Mouse (Mus musculus): ENCODE data around the gene C2cd4d. TPM values are rescaled to one million over a fixed set of nuclear protein-coding genes. Genes with fewer than 3 reads are reported as not detected.

Gene C2cd4d
- polyA plus RNA-seq, 1 experiment, result 0.61 TPM

DNA sequence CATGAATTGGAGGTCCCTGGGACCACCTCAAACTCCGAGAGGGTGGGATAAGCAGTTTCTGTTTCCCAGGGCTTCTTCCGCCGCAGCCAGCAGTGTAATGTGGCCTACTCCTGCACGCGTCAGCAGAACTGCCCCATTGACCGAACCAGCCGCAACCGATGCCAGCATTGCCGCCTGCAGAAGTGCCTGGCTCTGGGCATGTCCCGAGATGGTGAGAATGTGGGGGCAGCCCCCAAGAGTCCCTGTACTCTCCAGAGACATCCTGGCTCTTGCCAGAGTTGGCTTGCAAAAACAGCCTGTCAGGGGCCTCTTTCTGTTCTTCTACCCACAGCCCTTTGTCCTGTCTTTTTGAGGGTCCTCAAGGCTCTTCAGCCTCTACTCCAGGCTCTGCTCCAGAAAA lies 25.2 kb downstream of the C2cd4d start:
- Histone ChIP-seq H3K4me1 (ENCODE audit: control insufficient read depth, insufficient read depth, low read length) (no peaks in the 10 kb centered on the region), H3K27ac (ENCODE audit: insufficient read depth, low read length) (no peak overlapping the region), H3K4me3 (ENCODE audit: insufficient read depth, low read length) (no peak overlapping the region)
- TF ChIP-seq POLR2A (IDR thresholded peaks at IDR 0.05; ENCODE audit: extremely low read depth, insufficient read depth, low read length) (no peak), CTCF (IDR thresholded peaks at IDR 0.05; ENCODE audit: extremely low read depth, insufficient read depth, low read length) (no peak)

DNA sequence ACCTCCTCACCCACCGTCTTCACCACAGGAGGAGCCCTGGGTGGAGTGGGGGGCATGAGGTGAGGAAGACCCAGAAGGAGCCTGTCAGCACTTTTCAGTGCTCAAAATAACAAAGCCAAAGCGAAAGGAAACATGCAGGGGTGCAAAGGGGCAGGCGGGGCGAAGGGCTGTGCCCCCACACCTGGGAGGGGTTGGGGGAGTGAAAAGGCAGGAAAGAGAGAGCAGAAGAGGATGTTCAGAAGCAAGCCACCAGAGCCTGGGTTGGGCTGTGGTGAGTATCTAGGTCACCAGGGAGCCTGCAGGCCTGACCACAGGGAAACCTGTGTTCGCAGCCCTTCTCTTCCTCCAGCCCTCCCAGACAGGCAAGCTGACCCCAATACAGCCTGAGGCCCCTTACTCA lies 25.8 kb downstream of the C2cd4d start:
- H3K27ac ChIP-seq (ENCODE audit: insufficient read depth, low read length), result no peak overlapping the region
- no peak overlapping the region for H3K4me3 ChIP-seq (ENCODE audit: insufficient read depth, low read length)
- no peak for TF ChIP-seq POLR2A (IDR thresholded peaks at IDR 0.05; ENCODE audit: extremely low read depth, insufficient read depth, low read length)
- TF ChIP-seq CTCF (IDR thresholded peaks at IDR 0.05; ENCODE audit: extremely low read depth, insufficient read depth, low read length), result no peak
- H3K4me1 ChIP-seq (ENCODE audit: control insufficient read depth, insufficient read depth, low read length), result no peaks in the 10 kb centered on the region

DNA sequence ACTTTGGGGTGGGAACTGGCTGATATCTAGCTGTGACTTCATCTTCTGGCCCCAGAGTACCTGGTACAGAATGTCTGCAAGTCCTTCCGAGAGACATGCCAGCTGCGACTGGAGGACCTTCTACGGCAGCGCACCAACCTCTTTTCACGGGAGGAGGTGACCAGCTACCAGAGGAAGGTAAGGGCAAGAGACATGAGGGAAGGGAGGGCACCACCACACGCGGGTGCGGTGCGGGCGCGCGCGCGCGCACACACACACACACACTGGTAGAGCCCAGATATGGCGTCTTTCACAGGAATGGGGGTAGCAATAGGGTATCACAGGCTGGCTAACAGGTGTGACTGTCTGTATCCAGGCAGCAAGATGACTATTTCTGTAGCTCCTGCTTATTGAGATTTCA lies 27.2 kb downstream of the C2cd4d start:
- TF ChIP-seq CTCF (IDR thresholded peaks at IDR 0.05; ENCODE audit: extremely low read depth, insufficient read depth, low read length) (no peak), POLR2A (IDR thresholded peaks at IDR 0.05; ENCODE audit: extremely low read depth, insufficient read depth, low read length) (no peak)
- no peaks in the 10 kb centered on the region for H3K4me1 ChIP-seq (ENCODE audit: control insufficient read depth, insufficient read depth, low read length)
- H3K4me3 ChIP-seq (ENCODE audit: insufficient read depth, low read length), result no peak overlapping the region
- no peak overlapping the region for H3K27ac ChIP-seq (ENCODE audit: insufficient read depth, low read length)

DNA sequence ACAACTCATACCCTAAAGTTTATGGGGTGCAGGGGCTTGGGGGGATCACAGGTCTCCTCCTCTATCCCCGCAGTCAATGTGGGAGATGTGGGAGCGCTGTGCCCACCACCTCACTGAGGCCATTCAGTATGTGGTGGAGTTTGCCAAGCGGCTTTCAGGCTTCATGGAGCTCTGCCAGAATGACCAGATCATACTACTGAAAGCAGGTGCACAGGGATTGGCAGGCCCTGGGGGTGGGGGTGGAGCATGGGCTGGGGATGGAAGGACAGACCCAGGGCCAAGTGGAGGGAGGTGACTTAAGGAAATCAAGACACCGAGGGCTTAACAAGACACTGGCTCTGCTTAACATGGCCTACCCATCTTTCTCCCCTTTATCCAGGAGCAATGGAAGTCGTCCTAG lies 28.8 kb downstream of the C2cd4d start:
- TF ChIP-seq CTCF (IDR thresholded peaks at IDR 0.05; ENCODE audit: extremely low read depth, insufficient read depth, low read length), result no peak
- no peak for TF ChIP-seq POLR2A (IDR thresholded peaks at IDR 0.05; ENCODE audit: extremely low read depth, insufficient read depth, low read length)
- H3K4me1 ChIP-seq (ENCODE audit: control insufficient read depth, insufficient read depth, low read length), result no peaks in the 10 kb centered on the region
- H3K27ac ChIP-seq (ENCODE audit: insufficient read depth, low read length), result no peak overlapping the region
- no peak overlapping the region for H3K4me3 ChIP-seq (ENCODE audit: insufficient read depth, low read length)

DNA sequence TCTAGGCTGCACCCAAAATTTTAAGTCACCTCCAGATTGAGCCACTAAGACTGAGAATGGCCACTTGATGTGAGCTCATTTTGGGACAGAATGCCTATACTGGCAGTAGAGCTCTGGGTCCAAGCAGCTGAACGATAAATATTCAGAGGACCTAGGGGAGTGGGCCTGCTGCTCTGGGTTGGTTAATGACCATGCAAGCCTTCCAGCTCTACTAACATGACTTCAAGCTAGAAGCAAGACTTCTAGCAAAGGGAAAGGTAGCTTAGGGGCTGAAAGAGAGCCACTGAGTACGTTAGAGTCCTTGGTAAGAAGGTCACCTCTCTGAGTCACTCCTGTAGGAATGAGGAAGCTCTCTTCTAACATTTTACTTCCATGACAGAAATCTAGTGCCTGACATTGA lies 29.9 kb downstream of the C2cd4d start:
- Histone ChIP-seq H3K4me3 (ENCODE audit: insufficient read depth, low read length) (no peak overlapping the region), H3K4me1 (ENCODE audit: control insufficient read depth, insufficient read depth, low read length) (no peaks in the 10 kb centered on the region), H3K27ac (ENCODE audit: insufficient read depth, low read length) (no peak overlapping the region)
- no peak for TF ChIP-seq POLR2A (IDR thresholded peaks at IDR 0.05; ENCODE audit: extremely low read depth, insufficient read depth, low read length)
- no peak for TF ChIP-seq CTCF (IDR thresholded peaks at IDR 0.05; ENCODE audit: extremely low read depth, insufficient read depth, low read length)

DNA sequence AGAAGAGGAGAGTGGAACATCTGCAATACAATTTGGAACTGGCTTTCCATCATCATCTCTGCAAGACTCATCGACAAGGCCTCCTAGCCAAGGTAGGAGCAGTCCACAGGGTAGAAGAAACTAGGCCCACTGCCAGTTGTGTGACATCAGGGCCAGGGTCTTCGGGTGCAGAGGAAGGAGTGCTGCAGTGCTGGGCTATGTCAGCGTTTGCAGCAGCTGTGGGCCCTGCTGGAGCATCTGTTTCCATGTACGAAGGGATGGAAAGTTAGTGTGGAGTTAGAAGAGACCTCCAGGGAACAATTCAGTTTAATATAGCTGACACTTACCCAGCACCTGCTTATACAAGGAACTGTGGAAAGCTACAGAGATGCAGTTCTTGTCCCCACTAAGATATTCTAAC lies 30.8 kb downstream of the C2cd4d start:
- H3K27ac ChIP-seq (ENCODE audit: insufficient read depth, low read length), result no peak overlapping the region
- no peak overlapping the region for H3K4me3 ChIP-seq (ENCODE audit: insufficient read depth, low read length)
- H3K4me1 ChIP-seq (ENCODE audit: control insufficient read depth, insufficient read depth, low read length), result no peaks in the 10 kb centered on the region
- TF ChIP-seq CTCF (IDR thresholded peaks at IDR 0.05; ENCODE audit: extremely low read depth, insufficient read depth, low read length) (no peak), POLR2A (IDR thresholded peaks at IDR 0.05; ENCODE audit: extremely low read depth, insufficient read depth, low read length) (no peak)

DNA sequence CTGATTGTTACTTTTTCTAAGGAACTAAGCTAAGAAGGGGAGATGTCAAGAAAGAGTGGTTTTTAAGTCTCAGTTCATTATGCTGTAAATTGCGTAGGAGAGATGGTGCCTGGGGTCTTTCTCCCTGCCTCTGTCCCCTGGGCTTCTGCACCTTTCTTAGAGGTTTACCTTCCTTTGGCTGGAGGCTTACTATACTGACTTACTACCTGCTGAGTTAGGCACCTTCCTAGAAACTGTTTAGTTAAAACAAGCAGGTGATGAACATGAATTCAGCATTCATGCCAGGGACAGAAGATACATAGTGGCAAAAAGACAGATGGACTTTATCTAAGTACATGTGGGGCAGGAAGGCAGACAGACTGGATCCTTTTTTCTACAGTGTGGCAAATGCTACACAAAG lies 34.1 kb downstream of the C2cd4d start:
- Histone ChIP-seq H3K4me1 (ENCODE audit: control insufficient read depth, insufficient read depth, low read length) (peaks cover 2% of the 10 kb centered on the region; the same call in 1 of the 2 replicates), H3K4me3 (ENCODE audit: insufficient read depth, low read length) (no peak overlapping the region), H3K27ac (ENCODE audit: insufficient read depth, low read length) (no peak overlapping the region)
- TF ChIP-seq POLR2A (IDR thresholded peaks at IDR 0.05; ENCODE audit: extremely low read depth, insufficient read depth, low read length), result no peak
- TF ChIP-seq CTCF (IDR thresholded peaks at IDR 0.05; ENCODE audit: extremely low read depth, insufficient read depth, low read length), result no peak

DNA sequence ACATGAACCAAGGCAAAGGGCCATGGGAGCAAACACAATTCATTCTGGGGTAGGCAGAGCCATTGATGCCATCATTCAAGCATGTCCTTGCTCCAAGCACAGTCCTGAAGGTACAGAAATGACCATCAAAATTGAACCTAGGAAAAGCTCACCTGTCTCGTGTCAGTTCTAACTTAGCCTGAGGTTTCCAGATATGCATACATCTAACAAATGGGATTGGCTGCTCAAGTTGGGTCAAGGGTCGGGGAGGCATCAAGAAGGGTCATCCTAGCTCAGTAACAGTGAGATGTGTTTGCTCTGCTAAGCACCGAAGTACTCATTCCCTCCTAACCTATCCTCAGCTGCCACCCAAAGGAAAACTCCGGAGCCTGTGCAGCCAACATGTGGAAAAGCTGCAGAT lies 34.6 kb downstream of the C2cd4d start:
- Histone ChIP-seq H3K4me3 (ENCODE audit: insufficient read depth, low read length) (no peak overlapping the region), H3K27ac (ENCODE audit: insufficient read depth, low read length) (no peak overlapping the region)
- TF ChIP-seq CTCF (IDR thresholded peaks at IDR 0.05; ENCODE audit: extremely low read depth, insufficient read depth, low read length) (no peak), POLR2A (IDR thresholded peaks at IDR 0.05; ENCODE audit: extremely low read depth, insufficient read depth, low read length) (no peak)

DNA sequence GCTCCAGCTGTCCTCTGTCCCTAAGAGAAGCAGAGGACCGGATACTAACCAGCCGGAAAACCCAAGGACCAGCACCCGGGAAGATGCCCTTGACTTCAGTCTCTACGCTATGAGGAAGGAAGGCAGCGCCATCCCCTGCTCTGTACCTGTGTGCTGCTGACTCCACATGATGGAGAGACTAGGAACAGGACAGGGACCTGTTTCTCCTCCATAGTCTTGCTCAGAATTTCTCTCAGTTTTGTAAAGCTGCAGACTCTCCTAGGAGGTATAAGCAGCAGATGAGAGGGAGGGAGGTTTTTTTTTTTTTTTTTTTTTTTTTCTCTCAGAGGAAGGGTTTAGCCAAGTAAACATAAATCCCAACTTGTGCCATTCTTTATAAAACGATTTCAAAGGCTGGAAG lies 36.0 kb downstream of the C2cd4d start, which contains the start of gene Lingo4:
TSS of gene Lingo4 (plus strand) at position 301 of the 400 bp plus-strand sequence.
- TF ChIP-seq POLR2A (IDR thresholded peaks at IDR 0.05; ENCODE audit: extremely low read depth, insufficient read depth, low read length), result no peak
- TF ChIP-seq CTCF (IDR thresholded peaks at IDR 0.05; ENCODE audit: extremely low read depth, insufficient read depth, low read length), result no peak
- no peak within 1 kb of the TSS for H3K27ac ChIP-seq (ENCODE audit: insufficient read depth, low read length)
- H3K4me1 ChIP-seq (ENCODE audit: control insufficient read depth, insufficient read depth, low read length), result peaks cover 2% of the 10 kb centered on the region; the same call in 1 of the 2 replicates
- peak within 1 kb of the TSS; percentile 10; the same call in 1 of the 2 replicates for H3K4me3 ChIP-seq (ENCODE audit: insufficient read depth, low read length)

More for the DNA sequence above, 34.6 kb downstream of the C2cd4d start:
- H3K4me1 ChIP-seq (ENCODE audit: control insufficient read depth, insufficient read depth, low read length), result peaks cover 2% of the 10 kb centered on the region; the same call in 1 of the 2 replicates

DNA sequence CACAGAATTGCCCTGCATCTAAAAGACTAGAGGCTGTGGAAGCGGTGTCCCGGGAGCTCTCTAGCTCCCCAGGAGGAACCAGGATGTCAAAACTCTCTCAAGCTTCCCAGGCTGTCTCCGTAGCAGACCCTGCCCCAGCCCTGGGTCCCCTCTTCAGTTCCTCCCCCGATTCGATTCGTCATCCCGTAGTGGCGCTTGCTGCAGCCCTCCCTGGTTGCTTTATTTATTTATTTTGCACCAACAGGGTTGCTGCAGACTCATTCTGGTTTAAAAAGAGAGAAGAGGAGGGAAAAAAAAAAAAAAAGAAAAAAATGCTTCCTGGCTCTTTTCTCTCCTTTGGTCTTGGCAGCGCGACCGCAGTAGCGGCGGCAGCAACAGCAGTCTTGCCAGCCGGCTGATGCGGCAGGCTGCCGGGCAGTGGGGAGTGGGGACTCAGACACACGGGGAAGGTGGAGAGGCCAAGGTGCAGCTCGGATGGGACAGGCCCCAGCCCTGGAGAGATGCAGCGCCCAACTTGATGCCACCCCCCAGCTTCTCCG lies 36.8 kb downstream of the C2cd4d start:
- no peak overlapping the region for H3K27ac ChIP-seq (ENCODE audit: insufficient read depth, low read length)
- H3K4me1 ChIP-seq (ENCODE audit: control insufficient read depth, insufficient read depth, low read length), result peaks cover 5% of the 10 kb centered on the region
- H3K4me3 ChIP-seq (ENCODE audit: insufficient read depth, low read length), result peak overlapping the region; percentile 10; the same call in 1 of the 2 replicates
- TF ChIP-seq POLR2A (IDR thresholded peaks at IDR 0.05; ENCODE audit: extremely low read depth, insufficient read depth, low read length) (no peak), CTCF (IDR thresholded peaks at IDR 0.05; ENCODE audit: extremely low read depth, insufficient read depth, low read length) (no peak)
